Mouse (Mus musculus): ENCODE data around the gene Mfap2.

DNA sequence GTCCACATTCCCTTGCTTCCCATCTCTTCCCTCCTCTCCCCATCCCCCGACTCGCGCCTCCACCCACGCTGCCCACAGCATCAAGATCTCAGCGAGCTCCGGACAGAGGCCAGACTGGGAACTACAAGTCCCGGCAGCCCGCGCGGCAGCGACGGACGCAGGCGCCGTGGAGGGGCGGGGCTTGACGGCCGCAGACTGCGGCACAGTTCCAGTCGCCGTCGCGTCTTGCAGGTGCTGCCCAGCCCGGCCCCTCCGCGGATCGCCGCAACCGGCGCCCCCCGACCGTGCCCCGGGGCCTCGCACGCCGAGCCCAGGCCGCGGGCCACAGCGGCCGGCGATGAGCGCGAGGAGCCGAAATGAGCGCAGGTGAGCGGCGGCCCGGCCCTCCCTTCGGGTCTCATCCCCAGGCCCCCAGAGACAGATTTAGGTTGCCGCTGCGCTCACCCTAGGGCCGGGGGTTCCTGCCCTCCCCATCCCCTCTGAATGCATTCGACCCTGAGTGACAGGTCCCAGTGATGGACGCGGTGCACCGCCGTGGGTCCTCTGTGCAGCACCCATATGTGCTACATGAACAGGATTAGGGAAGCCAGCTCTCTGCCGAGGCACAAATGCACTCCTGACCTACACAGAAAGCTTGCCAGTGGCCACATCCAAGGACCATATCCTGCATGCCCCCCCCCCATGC is 23.4 kb upstream of the Mfap2 start, which contains the start of gene Atp13a2:
- TF ChIP-seq POLR2A (IDR thresholded peaks at IDR 0.05; ENCODE audit: low read depth, low read length) (peak; percentile 67), CTCF (IDR thresholded peaks at IDR 0.05; ENCODE audit: borderline replicate concordance, insufficient read depth, low read length) (no peak)

All from embryonic fibroblast, embryonic 13.5 days (primary cell).